Mouse (Mus musculus) c-Kit-negative CD71-positive TER-119-positive erythroid progenitor cells, embryonic 14.5 days (primary cell): ENCODE measurements around the gene Tmem231.
A peak's percentile ranks its signal among the peaks of the same experiment; 100 is the strongest.

Experiments
- DNase-seq: peaks from one replicate; pipeline ENCODE4 v3.0.0-alpha.2; 2013; ENCODE audit warnings: low read depth, low spot score

Tmem231 gene

DNA sequence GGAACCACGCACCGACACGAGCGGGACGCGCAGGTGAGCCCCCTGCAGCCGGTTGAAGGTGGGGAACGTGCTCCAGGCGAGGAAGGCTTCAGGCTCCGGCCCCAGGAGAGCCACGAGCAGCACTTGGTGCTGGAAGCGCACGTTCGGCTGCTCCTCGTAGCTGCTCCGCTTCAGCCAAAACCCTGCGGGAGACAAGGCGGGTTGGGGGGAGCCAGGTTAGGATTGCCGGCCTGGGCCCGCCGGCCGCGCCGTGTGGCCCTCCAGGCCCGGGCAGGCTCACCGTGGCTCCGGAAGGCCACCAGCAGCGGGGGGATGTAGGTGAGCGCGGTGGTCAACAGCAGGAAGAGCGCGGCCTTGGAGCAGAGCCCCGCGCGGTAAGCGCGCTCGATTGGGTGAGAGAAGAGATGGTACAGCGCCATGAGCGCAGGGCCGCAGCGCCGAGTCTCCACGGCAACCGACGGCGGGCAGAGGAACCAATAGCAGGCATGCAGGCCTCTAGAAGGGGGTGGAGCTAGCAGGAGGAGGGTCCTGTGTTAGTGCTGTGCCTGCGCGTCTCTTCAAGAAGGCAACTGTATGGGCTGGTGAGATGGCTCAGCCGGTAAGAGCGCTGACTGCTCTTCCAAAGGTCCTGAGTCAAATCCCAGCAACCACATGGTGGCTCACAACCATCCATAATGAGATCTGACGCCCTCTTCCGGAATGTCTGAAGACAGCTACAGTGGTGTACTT, at the start of gene Tmem231:
Gene Tmem231 (minus strand): TSS at position 534 of the 729 bp plus-strand sequence.
- DNase-seq, result peak; percentile 83

DNA sequence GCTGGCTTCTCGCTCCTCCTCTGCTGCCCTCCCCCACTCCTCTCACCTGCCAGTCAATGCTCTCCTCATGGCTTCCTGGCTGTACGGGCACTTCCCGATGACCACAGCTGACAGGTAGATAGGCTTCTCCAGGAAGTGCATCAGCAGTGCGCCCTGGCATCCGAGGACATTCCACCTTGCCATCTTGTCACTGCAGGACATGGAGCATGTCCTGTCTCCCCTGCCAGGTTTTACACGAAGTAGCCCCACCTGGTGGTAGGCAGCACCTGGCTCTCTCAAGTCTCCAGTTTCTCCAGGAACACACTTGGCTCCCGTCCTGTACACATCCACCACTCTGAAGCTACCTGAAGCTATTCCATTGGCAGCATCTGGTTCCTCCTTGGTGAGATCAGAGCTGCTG, 48.4 kb upstream of the Tmem231 start:
- DNase-seq, result no peak

DNA sequence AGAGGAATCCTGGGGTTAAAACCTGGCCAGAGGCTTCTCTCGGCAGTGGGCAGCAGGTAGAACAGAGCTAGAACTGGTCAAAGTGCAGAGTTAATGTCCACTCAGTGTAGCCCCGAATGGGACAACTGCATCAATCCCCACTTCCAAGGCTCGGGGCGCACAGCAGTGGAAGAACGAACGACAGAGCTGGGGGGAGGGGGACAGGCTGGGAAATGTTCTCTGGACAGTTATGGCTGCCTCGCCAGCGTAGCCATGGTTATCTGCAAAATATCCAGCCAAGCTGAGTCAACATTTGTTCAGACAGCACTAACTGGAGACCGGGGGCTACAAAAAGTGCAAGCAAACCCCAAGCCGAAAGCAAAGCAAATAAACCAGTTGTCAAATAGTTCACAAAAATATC, 44.5 kb upstream of the Tmem231 start:
- no peak for DNase-seq

DNA sequence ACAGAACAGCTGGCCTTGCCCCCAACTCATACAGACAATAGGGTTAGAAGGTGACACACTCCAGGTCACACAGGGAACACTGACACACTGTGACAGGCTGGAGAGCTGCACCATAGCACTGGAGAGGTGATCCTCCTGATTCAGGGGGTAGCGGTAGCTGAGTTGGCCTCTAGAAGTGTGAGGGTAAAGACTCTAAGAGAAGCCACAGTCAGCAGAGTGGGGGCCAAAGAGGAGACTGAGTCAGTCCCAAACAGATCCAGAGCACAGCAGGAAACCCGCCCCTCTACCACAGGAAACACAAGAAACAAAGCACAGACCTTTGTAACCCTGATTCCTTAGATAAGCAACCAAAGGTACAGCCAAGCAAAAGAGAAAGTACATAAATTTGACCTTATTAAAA, 42.6 kb upstream of the Tmem231 start:
- DNase-seq, result no peak

DNA sequence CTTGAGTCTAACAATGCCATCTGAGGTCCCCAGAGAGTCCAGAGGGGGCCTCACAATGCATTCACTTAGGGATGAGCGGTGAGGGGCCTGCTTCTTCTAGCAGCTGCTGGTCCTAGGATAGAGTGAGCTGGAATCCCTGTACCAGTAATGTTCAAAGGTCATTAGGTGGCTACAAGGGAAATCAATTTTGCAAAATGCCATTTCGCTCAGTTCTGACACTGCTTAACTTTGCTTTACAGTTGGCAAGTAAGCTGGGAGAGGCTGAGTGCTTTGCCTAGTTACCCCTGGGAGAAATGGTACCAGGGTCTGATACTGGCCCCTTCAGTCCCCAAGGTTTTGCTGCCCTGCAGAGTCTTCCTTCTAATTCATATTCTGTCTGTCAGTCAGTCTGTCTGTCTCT, 42.0 kb upstream of the Tmem231 start:
- no peak for DNase-seq

DNA sequence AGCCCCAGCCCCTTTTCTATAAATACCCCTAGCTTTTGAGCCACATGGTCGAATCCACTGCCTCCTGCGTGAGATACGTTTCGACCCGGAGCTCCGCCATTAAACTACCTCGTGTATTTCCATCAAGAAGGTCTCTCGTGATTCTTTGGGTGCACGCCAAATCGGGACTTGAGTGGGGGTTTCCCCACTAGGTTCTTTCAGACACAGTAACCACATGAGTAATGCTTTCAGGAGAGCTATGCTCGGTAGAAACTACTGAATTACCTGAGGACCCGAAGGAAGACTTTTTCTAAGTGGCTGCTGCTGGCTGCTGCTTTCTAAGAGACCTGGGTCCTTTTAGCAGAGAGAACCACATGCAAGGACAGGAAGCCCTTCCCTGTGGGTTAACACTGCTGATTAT, 40.5 kb upstream of the Tmem231 start:
- no peak for DNase-seq

DNA sequence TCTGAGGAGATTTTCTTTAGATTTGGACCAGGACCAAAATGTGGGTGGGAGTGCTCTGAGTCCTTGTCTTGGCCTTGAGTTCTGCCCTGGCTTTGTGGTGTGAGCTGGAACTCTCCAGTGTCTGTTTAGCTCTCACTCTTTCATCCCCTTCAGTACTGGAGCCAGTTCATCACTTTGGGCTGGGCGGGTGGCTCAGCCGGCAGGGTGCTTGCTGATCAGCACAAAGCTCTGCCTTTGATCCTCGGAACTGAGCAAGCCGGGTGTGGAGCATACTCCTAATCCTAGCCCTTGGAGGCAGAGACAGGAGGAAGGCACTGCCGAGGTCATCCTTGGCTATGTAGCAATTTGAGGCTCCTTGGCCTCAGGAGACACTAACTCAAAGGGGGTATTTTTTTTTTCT, 35.3 kb upstream of the Tmem231 start:
- no peak for DNase-seq

DNA sequence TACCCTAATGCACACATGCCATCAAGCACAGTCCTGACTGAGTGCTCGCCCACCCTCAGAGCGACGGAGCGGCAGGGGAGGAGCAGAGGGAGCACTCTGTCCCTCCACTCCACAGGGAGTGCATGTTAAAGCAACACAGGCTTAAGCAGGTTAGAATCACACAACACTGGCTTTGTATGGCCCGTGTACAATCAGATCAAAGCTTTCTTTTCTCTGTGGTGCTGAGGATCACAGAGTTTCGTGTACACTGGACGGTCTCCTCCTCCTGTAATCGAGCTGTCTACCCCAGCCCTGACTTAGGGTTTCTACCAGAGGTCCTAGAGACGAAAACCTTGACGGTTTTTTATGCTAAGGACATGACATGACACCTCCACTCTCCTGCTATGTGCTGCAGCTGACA, 34.9 kb upstream of the Tmem231 start:
- DNase-seq, result no peak

DNA sequence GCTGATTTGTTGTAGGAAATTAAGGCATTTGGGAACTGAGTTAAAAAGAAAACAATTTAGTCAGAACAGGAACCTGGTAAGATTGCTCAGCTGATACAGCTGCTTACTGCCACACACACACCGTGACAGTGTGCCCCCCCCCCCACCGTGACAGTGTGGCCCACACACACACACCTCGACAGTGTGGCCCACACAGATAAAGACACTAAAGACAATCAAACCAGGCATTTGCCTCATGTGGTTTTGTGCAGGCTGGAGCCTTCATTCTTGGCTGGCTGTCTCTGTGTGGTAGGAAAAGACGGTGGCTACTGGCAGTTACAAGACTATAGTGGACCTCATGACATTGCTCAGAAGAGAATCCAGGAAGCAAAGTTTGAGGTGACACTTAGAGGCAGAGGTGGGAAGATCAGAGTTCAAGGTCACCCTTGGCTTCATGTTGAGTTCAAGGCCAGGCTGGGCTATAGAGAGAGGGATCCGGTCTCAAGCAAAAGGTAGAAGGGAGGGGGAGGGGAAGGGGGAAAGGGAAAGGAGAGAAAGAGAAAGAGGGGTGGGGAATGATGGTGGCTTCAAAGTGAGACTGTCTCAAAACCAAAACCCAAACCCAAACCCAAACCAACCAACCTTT, 33.7 kb upstream of the Tmem231 start:
- no peak for DNase-seq

DNA sequence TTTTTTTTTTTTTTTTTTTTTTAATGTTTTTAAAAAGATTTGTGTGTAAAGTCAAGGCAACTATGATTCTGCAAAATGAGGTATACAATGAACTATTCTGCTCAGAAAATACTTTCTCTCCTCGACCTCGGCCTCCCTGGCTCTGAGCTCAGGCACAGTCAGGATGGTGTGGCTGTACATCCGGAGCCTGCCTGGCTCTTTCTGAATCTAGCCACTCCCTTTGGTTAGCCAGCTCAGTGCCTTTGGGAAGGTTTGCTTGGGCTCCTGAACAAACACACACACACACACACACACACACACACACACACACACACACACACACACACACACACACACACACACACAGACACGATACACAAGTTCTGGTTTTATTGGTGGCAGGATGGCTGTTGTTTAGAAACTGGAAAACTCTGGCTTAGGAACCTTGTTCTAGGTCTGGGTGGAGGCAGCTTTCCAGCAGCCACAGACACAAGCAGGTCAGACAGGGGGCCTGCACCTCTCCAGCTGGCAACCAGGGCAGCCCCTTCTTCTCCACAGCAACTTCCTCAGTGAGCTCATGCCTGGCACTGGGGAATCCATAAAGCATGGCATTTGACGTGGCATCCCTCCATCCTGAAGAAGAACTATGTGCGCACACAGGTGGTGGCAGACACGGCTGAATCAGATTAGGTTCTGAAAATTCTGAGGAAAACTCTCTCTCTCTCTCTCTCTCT, 31.3 kb upstream of the Tmem231 start:
- no peak for DNase-seq

DNA sequence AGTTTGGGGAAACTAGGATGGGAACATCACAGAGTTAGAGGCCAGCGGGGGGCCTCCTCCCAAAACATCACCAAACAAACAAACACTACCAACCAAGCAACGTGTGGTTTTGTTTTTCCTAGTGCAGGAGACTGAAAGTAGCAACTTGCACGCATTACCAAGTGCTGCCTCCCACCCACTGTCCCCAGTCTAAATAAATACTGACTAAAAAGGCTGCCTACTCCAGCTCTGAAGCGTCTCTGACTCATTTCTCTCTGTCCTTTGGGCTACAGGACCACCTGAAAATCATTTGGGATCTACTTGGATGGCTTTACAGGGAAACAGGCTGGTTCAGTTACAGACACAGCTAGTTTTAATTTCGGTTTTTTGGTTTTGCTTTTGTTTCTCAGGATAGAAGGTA, 30.7 kb upstream of the Tmem231 start:
- DNase-seq, result no peak

DNA sequence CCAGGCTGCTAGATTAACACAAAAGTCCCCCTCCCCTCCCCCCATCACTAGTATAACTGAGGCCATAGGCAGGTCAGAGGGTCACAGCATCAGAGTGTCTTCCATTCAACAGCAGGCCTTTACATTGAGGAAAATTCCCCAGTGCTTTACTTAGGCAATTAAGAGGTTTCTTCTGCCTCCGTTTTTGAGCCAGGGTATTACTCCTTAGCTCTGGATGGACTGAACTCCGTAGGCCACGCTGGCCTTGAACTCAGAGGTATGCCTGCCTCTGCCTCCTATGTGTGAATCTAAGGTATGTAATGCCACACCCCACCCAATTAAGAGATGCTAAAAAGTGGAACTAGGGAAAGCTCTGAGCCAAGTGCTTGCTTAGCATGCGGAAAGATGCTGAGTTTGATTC, 29.9 kb upstream of the Tmem231 start:
- no peak for DNase-seq

DNA sequence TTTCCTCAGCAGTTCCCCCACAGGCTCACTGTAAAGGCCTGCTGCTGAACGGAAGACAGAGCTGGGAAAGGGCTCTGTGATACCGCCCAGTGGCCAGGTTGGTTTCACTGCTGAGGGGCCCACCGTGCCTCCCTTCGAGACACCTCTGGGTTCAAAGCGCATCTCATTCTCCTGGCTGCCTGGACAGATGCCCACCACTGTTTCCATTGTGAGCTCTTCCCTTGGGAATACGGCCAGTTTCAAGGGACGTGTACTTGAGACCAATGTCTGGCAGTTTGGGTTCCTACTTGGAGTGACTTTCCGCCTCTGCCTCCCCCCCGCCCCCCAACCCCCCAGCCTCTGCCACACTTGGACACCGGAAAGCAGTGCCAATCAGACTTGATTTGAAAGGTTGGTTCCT, 29.4 kb upstream of the Tmem231 start:
- DNase-seq, result no peak

DNA sequence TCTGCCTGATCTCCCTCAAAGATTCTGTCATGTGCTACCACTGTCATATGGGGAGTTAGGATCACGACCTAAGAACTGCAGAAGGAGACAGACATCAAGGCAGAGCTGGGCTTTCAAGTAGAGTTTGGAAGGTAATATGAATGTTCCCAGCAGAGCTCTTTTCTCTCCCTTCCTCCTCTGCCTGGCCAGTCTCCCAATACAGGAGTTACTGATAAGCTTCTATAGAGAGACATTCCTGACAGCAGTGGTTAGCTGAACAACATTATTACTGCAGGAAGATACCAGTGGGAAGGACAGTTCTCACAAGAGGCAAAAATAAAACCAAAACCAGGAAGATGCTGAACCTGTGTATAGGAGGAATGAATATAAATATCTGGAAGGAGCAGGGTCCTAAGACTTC, 28.9 kb upstream of the Tmem231 start:
- DNase-seq, result no peak

DNA sequence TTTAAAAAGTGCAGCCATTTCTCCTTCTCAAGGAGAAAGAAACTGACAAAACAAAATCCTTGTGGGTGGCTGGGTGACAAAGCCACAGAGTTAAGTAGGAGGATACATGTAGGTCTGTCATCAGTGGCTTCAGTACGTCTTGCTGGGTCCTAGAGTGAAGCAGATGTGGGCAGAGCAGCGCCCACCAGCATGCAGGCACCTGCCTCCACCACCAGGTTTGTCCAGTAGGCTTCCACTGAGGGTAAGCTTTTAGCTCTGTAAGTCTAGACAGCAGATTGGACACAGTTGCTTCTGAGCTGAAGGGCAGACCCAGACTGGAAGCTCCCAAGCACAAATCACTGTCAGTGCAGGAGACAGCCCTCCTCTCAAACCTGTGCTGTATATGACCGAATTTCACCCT, 27.6 kb upstream of the Tmem231 start:
- DNase-seq, result no peak

DNA sequence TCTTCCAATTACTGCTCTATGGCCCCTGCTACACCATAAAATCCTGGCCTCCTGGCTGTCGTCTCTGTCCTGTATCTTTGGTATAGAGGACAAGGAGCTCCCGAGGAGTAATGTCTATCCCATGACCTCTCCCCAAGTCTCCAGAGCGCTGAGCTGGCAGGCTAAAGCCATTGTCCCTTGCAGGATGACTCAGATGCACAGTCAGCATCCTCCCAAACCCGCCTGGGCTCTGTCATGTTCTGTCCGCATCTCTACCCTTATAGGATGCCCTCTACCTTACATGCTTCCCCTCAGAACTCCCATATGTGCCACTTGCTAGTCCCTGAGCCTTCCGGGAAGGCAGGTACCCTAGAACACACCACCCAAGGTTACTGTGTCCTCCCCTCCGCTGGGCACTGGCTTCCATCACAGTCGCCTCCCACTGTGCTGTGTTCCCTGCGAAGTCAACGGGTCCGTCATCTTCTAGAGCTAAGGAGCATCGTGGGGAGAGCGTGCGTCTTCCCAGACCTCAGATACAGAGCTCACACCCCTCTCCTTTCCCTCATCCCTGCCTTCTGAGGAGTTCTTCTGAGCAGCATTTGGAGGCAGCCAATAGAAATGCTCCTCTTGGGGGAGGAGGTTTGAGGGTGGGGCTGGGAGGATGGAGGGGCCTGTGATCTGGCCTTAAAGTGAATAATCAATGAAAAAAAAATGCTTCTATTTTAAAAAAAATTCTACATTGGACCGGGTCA, 27.1 kb upstream of the Tmem231 start:
- no peak for DNase-seq

DNA sequence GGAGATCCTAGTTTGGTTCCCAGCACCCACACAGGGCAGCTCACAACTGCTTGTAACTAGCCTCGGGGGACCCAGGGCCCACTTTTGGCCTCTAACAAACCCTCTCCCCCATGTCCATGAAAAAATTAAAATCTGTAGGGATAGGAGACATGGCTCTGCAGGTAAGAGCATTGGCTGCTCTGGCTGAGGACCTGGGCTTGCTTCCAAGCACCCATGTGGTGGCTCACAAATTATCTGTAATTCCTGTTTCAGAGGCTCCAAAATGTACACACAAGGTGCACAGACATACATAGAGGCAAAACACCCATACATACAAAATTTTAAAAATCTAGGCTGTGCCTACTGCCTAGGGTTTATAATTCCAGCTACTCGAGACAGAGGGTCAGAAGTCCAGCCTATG, 23.6 kb upstream of the Tmem231 start:
- no peak for DNase-seq

DNA sequence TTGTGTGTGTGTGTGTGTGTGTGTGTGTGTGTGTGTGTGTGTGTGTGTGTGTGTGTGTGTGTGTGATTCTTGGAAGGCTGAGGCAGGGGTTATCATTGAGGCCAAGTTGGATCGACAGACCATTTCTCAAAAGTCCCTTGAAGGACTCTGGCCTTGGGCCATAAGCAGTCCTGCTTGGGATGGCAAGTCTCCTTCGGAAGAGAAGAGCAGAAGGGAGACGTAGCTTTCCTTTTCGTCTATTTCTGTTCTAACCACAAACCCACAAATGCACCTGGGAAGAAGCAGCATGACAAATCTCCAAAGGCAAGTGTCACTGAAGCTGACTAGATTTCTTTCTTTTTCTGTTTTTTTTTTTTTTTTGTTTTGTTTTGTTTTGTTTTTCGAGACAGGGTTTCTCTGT, 22.2 kb upstream of the Tmem231 start:
- no peak for DNase-seq

DNA sequence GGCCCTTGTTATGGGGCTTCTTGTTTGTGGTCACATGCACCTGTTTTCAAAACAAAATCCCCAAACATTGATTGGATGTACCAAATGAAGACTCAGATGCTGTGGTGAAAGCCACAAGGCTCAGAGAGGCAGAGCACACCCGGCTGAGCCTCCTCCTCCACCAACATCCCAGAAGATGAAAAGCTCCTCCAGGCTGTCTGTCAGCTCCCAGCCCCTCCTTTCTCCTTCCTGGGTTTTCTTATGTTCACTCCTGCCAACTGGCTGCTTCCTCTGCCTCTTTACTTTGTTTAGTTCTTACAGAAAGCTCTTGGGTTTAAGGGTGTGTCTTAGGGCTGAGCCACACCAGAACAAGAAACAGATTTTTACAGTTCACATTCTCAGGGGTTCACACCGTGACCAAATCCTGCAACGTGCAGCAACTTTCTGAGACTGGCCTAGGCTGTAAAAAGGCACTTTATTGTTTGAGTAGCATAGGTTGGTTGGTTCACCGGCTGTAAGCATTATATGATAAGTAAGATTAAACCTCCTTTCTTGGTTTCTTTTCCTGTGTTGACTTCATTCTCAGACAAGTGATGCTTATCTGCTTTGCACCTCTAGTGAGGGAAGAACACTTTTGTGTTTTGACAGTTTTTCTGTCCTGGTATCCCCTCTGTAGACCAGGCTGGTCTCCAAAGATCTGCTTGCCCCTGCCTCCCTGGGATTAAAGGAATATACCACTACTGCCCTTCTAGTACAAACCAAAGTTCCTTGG, 21.3 kb upstream of the Tmem231 start:
- DNase-seq, result no peak

DNA sequence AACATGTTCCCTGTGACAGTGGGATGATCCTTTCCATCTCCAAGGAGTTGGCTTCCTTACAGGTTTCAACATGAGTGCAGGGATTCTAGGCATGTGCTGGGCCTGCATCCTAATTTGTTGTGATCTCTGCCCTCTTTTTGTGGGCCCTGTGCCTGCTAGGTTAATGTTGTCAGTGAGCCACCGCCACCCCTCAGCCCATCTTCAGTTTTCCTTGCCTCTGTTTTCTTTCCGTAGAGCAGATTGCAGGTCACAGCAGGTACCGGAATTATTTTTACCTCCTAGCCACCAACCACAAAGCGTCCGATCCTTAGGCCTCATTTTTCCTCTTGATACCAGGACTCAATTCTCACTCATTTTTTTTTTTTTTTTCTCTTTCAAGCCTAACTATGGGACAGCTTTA, 18.3 kb upstream of the Tmem231 start:
- DNase-seq, result no peak

DNA sequence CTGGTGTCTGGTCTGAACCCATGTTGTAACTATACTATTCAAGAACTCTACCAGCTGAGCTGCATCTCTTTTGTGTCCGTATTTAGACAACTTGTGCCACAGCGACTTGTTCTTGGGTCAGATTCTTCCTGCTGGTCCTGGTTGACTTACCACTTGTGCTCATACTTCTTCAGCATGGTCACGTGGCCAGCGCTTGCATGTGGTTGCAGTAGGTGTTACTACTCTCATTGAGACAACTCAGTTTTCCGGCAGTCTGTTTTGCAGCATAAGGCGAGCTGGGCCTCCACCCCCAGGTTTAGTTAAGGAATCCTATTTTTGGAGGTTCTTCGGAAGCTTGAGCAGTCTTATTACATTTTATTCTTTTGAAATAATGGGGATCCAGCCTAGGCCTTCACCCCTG, 17.6 kb upstream of the Tmem231 start:
- DNase-seq, result no peak

DNA sequence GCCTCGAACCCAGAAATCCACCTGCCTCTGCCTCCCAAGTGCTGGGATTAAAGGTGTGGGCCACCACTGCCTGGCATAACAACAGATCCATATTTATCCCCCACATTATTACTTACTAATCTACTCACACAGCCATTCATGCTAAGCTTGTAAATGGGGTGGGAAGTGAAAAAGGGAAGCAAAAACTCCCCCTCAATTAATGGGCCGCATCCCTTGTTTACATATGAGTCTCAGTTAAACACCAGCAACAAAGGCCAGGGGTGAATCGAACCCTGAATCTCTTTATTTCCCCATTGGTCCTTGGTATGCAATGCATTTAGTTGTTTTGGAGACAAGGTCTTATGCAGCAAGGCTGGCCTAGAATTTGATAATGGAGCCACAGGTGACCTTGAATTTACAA, 17.2 kb upstream of the Tmem231 start:
- DNase-seq, result no peak
